Mouse (Mus musculus) R1 (cell line): ENCODE results near the gene Plpp1.

ENCODE experiments used
- DNase-seq: peaks from one replicate; pipeline ENCODE4 v3.0.0-alpha.2; 2018; ENCODE audit warnings: low read depth, low spot score

The Plpp1 gene

DNA sequence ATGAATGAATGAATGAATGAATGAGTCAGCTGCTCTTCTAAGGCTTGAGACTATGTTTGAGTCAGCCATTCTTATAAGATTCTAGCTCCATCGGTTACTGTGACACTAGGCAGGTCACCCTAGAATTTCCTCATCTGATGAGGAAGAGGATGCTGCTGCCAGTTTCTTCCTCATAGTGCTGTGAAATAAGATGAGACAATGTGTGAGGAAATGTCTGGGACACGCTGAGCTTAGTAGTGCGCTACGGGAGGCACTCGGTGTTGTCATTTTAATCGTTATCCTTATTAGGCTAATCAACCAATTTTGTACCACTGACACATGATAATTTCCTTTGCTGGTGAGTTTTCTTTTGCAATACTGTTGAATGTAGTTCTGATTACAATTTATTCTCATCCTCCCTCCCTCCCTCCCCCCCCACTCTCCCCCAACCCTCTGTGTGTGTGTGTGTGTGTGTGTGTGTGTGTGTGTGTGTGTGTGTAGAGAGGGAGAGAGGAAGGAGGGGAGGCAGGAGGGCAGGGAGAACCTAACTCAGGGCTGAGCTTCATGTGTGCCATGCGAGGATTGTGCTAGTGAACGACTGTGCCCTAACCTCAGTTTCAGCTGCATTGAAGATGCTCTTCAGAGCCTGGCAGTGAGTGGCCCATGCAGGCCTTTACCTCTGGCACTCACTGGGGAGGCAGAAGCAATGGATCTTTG is 11.3 kb downstream of the Plpp1 start:
- no peak for DNase-seq

DNA sequence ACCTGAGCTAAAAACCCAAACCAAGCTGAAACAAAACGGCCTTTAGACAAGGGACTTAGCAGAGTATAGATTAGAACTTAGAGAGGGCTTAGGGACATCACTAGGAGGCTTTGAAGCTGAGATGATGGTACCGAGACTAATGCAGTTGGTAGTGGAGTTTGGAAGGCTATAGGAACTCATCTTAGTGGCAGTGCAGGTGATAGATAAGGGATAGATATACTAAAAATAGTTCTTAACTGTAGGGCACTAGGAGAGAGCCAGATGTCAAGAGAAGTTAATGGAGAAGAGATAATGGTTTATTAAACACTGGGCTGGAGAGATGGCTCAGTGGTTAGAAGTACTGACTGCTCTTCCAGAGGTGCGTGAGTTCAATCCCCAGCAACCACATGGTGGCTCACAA is 15.4 kb downstream of the Plpp1 start:
- no peak for DNase-seq

DNA sequence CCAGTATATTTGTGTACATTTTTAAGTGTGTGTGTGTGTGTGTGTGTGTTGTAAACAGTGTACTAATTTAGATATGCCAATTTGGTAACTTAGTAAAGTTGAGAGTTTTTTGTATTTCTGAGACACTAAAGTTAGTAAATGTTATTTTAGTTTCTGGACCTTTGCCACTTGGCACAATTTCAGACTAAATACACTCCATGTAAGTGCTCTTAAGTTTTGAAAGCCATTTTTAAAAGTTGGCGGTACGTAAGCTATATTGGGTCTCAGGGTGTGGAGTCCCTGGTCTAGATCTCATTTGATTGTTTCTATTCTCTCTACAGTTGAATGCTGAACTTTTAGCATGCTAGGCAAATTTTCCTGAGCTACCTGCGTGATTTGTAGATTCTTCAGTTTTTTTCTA is 17.5 kb downstream of the Plpp1 start:
- DNase-seq, result no peak

DNA sequence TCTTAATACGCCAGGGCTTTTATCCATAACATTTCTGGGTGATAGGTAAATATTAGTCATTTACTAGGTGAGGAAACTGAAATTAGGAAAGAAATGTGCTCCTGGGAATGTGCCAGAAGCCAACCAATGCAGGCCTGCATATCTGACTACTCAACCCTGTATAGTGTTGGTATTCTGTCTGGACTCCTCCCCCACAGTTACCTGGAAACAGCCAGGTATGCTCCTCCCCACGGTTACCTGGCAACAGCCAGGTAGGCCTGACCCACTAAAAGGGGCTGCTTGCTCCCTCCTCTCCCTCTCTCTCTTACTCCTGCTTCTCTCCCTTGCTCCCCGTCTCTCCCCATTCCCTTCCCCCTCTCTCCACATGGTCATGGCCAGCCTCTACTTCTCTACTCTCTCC is 21.8 kb downstream of the Plpp1 start:
- no peak for DNase-seq

DNA sequence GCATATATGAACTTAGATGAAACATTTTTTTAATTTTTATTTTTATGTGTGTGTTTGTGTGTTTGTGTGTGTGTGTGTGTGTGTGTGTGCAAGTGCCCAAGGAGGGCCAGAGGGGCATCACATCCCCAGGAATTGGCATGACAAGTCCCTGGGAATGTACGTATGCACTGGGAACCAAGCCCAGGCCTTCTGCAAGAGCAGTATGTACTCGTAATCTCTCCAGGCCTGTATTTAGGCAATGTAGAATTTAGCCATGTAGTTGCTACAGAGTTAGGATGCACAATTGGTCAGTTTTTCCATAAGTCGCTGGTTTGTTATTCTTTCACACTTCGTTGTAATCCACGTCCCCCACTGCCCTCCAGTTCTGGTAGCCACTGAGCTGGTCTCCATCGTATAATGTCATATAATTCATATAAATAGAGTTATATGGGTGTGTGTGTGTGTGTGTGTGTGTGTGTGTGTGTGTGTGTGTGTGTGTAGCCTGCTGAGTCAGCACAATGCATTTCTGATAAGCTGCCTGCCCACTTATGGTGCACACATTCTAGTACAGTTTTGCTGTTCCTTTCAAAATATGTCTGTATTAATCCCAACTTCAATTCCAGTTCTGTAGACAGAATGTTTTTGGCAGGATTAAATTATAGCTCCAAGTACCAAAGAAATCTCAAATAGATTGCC is 22.8 kb downstream of the Plpp1 start:
- DNase-seq, result no peak

DNA sequence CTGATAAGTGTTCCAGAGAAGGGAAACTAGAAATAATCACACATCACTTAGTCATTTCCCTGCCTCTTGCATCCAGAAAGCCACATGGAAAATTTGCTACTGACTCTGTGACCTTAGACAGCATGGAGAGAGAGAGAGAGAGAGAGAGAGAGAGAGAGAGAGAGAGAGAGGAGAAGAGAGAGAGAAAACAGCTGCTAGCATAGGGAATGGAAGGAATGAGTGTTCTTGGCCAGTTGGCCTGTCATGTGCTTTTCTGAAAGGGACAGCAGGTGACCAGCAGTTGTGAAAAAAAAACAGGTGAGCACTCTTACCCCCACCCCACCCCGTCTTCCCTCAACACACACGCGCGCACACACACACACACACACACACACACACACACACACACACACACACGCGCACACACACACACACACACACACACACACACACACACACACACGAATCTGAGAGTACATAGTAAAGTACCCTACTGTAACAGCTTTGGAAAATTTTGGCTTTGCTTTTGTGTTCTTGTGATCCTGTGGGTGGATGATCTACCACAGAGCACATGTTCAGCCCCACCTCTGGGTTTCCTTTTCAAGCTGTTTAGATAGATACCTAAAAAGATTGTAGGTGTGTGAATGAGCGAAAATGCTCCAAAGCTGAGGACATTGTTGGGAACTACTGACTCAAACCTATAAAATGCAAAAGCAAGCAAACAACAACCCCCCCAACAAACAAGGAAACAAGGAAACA is 23.5 kb downstream of the Plpp1 start:
- DNase-seq, result no peak

DNA sequence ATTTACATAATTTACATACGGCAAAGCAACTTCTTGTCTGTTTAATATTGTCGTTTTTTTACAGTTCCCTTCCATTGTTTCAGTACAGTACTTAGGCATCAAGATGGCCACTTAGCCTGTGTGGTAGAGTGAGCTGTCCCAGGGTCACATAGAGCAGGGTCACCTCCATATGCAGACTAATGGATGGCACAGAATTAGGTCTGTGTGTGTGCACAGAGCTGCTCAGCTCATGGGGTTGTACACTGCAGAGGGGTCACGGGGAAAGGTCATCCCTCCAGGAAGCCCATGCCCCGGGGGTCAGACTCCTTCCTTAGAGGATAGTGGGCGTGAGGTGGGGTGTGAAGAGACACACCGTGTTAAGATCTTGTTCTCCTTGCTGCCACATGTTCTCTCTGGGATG is 24.9 kb downstream of the Plpp1 start:
- peak; percentile 29 for DNase-seq

DNA sequence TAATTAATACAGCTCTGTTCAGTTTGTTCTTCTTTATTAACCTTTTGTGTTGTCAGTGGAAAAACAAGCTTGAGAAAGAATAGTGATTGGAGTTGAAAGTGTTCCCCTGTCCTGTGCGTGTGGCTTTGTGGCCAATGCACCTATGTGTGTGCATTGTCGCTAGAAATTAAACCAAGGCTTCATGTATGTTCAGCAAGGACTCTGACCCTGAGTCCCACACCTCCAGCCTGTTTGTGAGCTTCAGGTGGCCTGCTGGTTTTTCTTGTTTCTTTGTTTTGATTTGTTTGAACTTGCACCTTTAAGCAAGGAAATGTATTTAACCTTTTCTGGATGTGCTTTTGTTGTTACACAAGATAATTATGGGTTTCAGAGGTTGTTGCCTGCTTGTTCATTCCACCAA is 29.0 kb downstream of the Plpp1 start:
- no peak for DNase-seq

DNA sequence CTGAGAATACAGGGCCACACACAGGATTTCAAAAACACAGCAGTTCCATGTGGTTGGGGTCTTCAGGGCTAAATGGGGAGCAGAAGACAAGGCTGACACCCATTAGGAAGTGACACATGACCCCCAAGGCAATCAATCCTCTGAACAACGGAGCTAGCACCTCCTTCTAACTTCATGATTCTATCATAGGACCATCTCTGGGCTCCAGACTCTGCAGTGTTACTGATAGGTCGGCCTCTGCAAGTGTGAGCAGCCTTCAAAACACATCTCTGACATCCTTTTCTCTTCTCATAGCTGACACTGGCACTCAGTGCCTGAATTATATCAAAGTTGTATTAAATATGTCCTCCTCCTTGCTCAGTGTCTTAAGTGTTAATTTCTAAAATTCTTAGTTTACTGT is 32.0 kb downstream of the Plpp1 start:
- DNase-seq, result no peak

DNA sequence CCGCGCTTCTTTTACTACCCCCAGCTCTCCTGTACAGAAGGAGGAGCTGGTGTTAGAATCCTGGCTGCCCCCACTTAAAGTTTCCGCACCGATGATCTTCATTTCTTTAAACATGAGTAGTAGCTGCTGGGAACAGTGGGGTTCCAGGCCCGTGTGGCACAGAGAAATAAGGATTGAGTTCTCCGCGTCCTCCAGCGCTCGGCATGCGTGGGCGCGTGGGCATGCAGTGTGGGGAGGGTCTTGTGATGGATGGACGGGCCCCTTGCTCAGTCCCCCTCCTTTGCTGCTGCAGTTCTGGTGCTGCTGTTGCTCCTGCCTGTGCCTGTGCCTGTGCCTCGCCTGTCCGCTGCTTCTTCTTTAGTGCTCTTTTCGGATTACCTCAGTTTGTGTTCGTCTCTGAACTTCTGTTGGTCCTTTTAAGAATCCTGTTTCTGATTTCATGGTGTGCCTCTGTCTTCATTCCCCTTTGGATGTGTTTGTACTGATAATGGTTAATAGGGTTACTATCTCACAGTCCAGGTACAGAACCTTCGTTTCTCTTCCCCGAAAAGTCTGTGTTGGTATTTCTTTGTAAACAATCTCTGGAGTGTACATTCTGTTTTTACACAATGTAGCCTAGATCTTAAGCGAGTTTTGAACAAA is 32.8 kb downstream of the Plpp1 start:
- no peak for DNase-seq

DNA sequence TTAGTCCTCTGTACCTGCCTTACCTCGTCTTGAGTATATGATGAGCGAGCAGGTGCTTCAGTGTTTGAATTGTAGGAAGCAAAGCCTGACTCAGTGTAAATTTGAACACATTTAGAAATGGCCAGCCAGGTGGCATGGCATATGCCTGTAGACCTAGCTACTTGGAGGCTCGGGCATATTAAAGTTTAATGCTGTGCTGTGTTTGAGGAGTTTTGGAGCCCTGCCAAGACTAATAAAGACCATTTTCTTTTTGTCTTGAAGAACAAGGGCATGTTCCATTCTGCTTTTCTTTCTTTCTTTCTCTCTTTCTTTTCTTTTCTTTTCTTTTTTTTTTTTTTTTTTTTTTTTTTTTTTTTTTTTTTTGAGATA is 33.3 kb downstream of the Plpp1 start:
- no peak for DNase-seq

DNA sequence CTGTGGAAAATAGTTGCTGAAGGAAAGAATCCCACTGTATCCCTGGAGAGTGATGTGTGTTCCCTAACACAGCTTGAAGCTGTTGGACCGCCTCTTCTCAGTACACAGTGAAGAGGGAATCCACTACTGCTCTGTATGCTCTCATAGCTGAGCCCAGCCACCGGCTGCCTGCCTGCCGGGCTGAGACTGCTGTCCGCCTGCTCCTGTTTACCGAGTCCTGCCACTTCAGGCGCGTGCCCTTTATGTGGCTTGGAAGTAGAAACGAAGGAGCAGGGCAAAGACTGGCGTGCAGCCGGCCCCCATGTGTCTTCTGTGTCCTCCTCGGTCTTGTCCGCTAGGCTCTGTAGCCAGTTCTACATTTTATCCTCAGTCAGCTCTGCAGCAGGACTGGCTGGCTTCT is 34.5 kb downstream of the Plpp1 start:
- peak; percentile 43 for DNase-seq

DNA sequence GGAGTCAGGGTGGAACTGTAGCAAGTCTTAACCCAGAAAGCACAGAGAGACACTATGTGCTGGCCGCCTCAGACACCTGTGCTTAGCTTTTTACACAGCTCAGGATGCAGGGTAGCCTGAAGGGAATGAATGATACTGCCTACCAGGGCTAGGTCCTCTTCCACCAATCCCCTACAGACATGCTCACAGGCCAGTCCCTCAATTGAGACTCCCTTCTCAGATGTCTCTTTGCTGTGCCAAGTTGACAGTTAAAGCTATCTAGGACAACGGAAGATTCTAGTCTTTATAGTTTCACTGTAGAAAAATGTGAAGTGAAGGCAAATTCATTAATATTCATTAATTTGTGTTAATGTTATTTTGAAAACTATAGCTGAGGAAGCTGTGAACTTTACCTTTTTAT is 36.4 kb downstream of the Plpp1 start:
- DNase-seq, result no peak

DNA sequence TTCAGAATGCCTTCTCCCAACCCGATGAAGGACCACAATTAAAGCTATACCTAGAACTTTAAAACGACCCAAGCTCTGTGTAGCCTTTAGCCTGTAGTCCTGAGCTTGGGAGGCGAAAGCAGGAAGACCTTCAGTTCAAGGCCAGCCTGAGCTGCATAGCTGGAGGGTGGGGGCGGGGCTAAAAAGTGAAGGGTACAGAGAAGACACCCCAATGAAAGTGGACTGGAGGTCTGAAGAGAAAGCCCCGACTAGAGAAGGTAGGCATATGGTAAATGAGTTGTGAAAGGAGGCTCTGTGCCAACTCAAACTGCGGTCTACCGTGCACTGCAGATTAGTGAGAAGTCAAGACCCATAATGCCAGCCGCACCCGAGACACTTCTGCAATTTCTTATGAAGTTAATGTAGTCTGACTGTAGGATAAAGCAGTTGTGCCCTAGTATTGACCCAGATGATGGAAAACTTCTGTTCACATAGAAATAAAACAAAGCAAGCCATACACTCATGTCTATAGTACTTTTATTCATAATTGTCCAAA is 37.1 kb downstream of the Plpp1 start:
- DNase-seq, result no peak

DNA sequence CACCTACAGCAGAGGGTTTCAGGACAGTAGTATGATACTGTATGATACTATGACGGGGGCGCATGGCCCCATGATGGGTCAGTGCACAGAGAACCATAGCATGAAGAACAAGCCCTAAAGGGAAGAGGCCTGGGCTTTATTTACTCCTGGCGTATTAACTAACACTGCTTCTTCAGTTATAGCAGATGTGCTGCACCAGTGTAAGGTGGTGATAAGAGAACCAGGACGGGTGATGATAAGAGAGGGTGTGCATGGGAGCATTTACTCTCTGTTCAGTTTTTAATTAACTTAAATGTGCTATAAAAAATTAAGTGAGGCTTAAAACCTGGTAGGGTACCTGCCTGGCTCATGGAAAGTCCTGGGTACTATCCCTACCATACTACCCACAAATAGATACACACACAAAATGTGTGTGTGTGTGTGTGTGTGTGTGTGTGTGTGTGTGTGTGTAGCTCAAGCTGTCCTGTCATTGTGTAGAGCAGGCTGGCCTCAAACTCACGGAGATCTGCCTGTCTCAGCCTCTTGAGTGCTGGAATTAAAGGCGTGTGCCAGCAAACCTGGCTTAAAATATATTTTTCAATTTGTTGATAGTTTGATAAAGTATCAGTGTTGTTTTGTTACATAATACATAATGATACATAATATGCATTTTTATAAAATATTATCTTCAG is 38.1 kb downstream of the Plpp1 start:
- no peak for DNase-seq

DNA sequence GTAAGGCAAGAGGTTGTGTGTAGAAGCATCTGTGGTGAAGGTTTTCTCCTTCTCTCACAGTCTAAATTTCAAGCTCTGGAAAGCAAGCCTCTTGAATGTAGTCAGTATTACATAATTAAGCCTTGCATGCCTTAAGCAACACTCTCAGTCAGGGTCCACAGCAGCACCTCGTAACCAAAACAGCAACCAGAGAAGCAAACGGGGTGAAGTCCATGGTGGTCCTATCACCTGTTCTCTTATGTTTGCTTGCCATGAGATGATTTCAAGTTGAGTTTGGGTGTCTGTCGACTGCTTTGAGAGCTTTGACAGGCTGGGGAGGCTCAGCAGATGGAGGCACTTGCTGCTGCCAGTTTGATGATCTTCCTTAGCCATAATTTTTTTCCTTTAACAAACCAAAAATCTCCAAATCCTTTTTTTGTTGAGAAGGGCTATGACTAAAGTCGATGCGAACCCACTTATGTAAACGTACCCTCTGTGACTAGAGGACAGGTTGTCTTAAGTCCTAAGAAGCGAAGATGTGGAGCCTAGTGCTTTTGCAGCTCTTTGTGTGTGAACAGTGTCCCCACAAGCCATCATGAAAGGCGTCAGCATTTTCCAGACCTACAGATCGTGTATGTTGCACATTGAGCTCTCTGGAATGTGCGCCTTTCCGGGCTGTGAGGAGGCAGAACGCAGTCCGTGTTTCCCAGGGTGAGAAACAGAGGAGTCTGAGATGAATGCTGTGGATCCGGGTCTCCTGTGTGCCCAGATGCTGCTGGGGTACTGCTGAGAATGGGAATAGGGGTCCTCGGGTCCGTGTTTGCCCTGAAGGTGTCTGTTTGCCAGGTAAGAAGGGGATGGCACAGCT is 39.9 kb downstream of the Plpp1 start:
- peak; percentile 28 for DNase-seq

DNA sequence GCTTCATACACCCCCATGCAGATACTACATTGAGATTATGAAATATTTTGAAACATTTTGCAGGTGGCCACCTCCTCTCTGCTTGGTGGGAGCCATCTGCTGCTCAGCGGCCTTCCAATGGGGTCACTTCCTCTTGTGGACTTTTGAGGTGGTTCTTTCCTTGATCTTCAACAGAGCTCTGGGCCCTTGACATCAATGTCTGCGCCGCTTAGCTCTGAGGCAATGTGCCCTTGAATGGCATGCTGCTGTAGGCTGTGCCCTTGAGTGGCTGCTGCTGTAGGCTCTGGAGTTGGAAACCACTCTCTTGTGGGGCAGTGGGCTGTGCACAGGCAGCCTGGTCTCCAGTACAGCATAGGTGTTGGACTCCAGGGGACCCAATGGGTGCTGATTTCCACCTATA is 45.3 kb downstream of the Plpp1 start:
- DNase-seq, result no peak

DNA sequence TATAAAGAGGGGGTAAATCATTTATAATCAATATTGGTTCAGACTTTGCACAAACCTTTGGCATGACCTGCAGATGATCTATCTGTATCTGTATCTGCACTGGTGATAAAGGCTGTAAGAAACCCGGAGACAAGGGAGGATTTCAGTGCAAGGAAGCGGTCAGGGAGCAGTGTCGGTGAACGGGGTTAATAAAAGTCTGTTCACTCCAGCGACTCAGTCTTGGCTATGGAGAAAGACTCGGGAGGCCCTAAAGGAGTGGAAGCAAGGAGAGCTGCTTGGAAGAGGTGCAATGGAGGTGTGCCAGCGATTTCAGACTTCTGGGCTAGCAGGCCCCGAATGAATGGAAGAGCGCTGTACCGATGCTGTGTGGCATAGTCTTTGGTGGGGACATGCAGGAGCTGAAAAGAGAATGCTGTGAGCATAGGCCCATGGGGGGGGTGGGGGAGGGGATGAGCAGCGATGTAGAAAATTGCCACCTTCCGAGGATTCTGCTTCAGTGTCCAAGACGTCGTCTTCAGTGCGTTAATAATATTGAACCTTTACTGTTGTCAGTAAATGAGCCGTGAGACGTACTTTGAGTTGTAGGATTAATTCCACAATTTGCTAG is 53.2 kb downstream of the Plpp1 start:
- no peak for DNase-seq

DNA sequence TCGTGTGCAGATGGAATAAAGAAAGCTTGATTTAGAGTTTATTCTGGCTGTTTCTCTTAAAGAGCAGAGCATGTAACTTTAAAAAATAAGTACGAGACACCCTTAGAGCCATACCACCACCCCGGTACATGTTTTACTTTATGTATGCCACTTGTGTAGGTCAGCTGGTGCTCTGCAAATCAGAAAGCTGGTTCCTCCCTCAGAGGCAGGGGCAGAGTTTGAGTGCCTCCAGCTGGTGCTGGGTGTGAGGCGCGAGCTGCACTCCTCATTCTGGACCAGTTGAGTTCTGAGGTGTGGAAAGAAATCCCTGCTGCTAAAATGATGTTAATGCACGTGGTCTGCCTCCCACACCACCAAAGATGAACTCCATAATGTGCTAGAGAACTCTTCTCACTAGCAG is 53.8 kb downstream of the Plpp1 start:
- DNase-seq, result no peak

DNA sequence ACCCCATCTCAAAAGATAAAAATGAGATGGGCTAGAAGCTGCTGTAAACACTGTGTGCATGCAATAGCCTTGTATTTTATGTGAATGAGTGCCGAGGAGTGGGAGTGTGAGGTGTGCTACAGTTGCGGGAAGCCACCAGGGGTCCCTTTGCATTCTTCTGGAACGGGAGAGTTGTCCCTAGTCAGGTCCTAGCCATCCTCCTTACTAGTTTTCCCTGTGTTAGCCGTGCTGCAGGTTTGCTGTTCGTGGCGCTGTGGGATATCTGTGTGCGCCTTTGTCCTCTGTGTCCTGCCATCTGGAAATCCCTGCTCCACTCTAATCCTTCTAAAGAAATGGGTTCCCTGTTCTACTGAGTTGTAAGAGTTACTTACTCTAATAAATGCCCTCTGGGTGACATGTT is 57.3 kb downstream of the Plpp1 start:
- peak; percentile 64 for DNase-seq
